Mouse (Mus musculus) R1 (cell line): Measurements from ENCODE around the gene Anks1b.

ENCODE experiments used
- DNase-seq: peaks from one replicate; pipeline ENCODE4 v3.0.0-alpha.2; 2018; ENCODE audit warnings: low read depth, low spot score

The Anks1b gene

GRCm38 (mm10) chr10:90666746-90667145 is 793.4 kb downstream of the Anks1b start:
- DNase-seq, result no peak

- no peak for DNase-seq
Observed at GRCm38 (mm10) chr10:90670291-90670690, 797.0 kb downstream of the Anks1b start.

DNA sequence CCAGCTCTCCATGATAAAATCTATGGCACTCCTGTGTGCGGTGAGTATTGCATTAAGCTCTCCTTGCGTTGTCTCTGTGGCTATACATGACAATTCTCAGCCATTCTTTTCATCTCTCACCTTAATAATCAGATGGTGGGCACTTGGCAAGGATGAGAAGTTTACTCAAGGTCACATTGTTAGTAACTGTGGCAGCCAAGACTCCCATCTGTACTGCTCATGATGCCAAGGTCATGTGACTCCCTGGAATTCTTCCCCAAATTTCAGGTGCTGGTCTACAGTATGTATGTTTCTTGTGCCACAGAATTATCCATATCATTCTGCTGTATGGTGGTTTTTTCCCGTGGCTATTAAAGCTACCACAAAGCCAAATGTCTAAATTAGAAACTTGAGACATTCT is 798.8 kb downstream of the Anks1b start:
- no peak for DNase-seq

DNA sequence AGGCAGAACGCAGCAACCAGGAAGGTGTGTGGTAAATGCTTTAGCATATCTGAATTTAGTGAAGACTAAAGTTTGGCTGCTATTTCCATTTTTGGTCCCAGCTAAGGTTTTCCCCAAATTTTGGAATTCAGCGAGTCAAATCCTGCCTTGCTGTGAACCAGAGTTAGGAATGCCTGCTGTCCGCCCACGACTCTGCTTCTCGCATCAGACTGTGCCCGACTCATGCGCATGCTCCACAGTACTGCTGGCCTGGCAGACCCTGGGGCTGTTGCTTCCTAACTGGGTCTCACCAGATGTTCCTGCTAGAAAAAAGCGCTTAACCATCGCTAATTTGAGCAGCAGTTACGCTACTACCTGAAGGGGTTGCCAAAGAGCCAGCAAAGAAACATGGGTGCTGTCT is 801.1 kb downstream of the Anks1b start:
- no peak for DNase-seq

DNA sequence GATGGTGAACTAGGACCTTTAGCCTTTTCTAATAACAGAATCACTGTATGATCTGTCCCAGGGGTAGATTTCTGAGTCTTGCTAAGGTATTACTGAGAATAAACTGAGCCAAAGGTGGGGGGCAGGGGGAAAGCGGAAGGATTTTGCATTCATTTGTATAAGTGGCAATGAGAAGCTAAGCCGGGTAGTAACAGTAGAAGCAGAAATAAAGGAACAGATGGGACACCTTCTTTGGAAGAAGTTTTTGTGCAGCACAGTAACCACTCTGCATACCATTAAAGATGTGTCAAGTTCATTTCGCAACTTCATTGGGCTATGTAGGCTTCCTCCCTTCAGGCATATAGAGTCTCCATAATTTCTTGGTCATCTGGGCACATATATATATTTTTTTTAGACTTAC is 804.1 kb downstream of the Anks1b start:
- no peak for DNase-seq

DNA sequence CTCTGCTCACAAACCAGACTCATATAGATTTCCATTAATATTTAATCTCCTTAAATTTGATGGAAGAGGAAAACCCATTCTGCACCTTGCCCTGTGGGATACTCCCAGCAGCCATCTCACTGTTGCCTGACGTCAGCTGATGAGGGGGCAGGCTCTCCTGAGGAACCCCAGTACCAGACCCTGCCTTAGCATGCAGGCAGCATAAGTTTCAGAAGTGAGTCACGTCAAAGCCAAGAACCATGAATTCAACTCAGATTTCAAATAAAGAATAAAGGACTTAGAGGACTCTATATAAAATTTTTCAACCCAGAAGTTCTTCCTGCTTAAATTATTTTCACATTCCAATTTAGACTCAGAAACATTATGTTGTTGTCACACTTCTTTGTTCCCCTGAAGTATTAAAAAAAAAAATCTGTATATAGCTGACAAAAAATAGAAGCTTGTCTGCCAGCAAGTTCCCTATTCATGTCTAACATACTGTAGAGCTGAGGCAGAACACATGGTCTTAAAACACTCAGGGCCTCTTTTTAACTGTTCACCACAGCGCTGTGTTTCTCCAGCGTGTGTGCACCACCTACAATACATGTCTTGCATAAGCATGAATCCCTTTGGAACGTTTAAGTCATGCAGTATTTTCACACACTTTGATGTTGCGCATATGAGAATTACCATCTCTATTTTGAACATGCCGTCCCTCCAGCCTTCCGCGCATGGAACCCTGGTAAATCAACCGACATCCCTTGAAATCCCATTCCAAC is 806.6 kb downstream of the Anks1b start:
- DNase-seq, result no peak

DNA sequence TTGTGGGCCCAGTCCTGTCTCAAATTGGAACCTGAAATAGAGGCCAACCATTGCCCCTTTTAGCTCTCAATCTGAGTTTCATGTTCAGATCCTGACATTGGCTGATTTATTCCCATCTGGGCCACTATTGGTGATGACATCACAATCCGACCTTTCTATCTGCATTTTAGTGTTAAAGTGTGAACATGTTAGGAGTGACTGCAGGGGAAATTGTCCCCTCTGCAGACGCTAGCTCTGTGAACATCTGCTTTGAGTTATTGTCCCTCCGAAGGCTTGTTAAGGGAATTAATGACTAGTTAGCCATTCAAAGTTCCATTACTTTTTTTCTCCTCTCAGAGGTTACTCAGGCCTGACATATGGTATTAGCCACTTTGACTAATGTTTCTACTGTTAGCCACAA is 810.5 kb downstream of the Anks1b start:
- no peak for DNase-seq

DNA sequence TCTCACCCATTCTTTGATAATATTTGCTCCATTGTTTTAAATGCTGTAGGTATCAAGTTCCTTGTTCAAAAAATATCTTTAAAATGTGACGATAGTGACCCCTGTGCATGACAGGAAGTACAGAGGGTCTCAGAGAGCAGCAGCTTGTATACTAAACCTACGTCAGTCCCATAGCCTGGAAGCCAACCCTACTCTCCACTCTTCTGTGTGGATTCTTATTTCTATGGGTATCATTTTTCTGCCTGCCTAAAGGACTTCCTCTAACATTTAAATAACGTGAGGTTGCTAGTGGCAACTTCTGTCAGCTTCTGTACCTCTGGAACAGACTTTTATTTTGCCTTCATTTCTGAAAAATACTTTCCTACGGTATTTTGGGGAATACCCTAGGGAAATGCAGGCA is 812.1 kb downstream of the Anks1b start:
- DNase-seq, result no peak

- no peak for DNase-seq
Observed at GRCm38 (mm10) chr10:90688153-90688552, 814.8 kb downstream of the Anks1b start.

- no peak for DNase-seq
Observed at GRCm38 (mm10) chr10:90688696-90689252, 815.5 kb downstream of the Anks1b start.

- DNase-seq, result peak; percentile 51
Observed at GRCm38 (mm10) chr10:90689854-90690513, 816.7 kb downstream of the Anks1b start.

GRCm38 (mm10) chr10:90696687-90697086 is 823.4 kb downstream of the Anks1b start:
- no peak for DNase-seq

DNA sequence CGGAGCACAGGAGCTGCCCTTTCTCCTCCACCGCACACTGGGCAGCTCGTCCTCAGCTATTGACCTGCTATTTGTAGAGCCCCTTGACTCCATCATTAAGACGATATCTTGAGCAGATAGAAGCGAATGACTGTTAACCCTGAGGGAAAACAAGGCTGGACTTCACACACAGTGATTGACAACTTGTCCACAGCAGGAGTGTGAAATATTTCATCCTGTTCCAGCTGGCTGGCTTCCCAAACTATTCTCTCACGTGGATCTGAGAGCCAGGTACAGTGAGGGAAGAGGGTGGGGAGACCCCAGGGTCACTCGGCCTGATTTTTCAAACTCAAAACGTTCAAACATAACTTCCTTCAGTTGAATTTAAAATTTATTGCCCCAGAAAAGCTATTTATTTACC is 824.1 kb downstream of the Anks1b start:
- no peak for DNase-seq

DNA sequence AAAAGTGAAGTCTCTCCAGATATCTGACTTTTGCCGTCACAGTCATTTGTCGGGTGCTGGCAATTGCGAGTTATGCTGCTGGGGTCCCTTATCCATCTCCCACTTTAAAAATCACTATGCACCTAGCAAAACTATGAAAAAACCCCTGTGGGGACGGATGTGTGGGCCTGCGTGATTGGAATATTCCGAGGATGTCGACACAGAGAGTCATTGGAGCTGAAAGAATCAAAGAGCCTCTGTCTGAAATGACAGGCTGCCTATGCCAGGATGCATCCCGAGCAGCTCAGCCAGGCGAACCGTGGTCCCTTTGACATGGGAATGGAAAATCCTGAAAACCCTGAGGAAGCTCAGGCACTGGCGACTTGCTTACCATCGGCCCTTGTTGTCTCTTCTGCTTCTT is 825.9 kb downstream of the Anks1b start:
- DNase-seq, result no peak

- no peak for DNase-seq
Observed at GRCm38 (mm10) chr10:90704602-90705001, 831.3 kb downstream of the Anks1b start.

GRCm38 (mm10) chr10:90708822-90709601 is 835.7 kb downstream of the Anks1b start:
- DNase-seq, result no peak

GRCm38 (mm10) chr10:90709602-90709931 is 836.3 kb downstream of the Anks1b start:
- peak; percentile 87 for DNase-seq

- DNase-seq, result no peak
Observed at GRCm38 (mm10) chr10:90717961-90718360, 844.7 kb downstream of the Anks1b start.

GRCm38 (mm10) chr10:90718684-90719083 is 845.4 kb downstream of the Anks1b start:
- DNase-seq, result peak; percentile 53

DNA sequence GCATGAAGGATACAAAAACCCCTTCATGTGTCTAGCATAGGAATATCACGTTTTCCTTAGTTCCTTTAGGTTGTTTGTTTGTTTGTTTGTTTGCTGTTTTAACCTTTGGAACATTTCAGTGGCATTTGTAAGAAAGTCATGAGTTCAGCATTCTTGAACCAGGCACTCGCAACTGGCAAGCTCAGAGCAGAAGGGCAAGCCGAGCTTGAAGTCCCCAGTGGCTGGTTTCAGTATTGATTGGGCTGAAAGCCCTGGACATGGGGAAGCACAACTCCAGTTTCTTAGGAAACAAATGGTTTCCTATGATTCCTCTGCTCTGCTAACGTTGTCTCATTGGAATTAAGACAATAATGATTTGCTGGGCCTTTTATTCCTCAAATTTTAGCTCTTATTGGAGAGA is 846.7 kb downstream of the Anks1b start:
- no peak for DNase-seq

DNA sequence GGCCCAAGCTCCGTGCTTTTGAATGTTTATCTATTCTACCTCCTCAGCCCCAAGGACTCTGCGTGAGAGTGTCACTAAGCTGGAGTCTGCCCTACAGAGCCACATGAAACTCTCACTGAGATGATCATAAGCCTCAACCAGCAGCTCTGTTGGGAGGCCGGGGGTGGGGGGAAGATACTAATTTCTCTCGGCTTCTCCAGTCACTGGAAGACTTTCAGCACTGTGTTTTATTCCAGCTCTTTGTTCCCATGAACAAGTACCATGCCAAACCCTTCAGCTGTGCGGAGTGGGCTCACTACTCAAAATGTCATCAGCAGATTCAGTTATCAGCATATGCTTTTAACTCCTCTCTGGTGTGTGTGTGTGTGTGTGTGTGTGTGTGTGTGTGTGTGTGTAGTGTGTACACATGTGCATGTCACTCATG is 849.8 kb downstream of the Anks1b start:
- DNase-seq, result no peak

GRCm38 (mm10) chr10:90723941-90724341 is 850.6 kb downstream of the Anks1b start:
- no peak for DNase-seq
